Mouse (Mus musculus) embryonic facial prominence, embryonic 10.5 days (tissue): ENCODE results near the gene Golph3l. TPM values are rescaled to one million over a fixed set of nuclear protein-coding genes. Genes with fewer than 3 reads are reported as not detected.
A peak's percentile ranks its signal among the peaks of the same experiment; 100 is the strongest.
"Not testable (repeated sequence)": the region's sequence is repeated elsewhere in the genome, so short reads cannot be mapped to it uniquely, and the experiment has no call there.

ENCODE experiments used
- DNase-seq: peaks from one replicate; pipeline ENCODE4 v3.0.0-alpha.2; 2017; ENCODE audit warnings: low spot score
- H3K27ac ChIP-seq: fragments of 300-500 bp; sonication (generic); replicated peaks from 2 replicates; pipeline ENCODE4 v1.5.1; 2016; ENCODE audit warnings: mild to moderate bottlenecking
- H3K27me3 ChIP-seq: fragments of 300-500 bp; sonication (generic); replicated peaks from 2 replicates; pipeline ENCODE4 v1.6.1; 2016; ENCODE audit warnings: low read depth, mild to moderate bottlenecking; ENCODE audit not compliant: poor library complexity, severe bottlenecking
- H3K36me3 ChIP-seq: fragments of 300-500 bp; sonication (generic); replicated peaks from 2 replicates; pipeline ENCODE4 v1.6.1; 2016; ENCODE audit warnings: mild to moderate bottlenecking, moderate library complexity
- H3K4me1 ChIP-seq: fragments of 300-500 bp; sonication (generic); 2 replicates; pipeline ENCODE4 v1.6.1; 2016
- H3K4me3 ChIP-seq: fragments of 300-500 bp; sonication (generic); 2 replicates; pipeline ENCODE4 v1.5.1; 2016; ENCODE audit warnings: mild to moderate bottlenecking, moderate library complexity
- H3K9me3 ChIP-seq: fragments of 300-500 bp; sonication (generic); 2 replicates; pipeline ENCODE4 v1.6.1; 2016; ENCODE audit warnings: mild to moderate bottlenecking
- WGBS: fragments of 180-500 bp; shearing (Covaris S2); methylation state at CpG from one replicate; pipeline ENCODE4 v1.1.7; 2016; 5-methylcytosine and 5-hydroxymethylcytosine counted together
- polyA plus RNA-seq: library from polyadenylated mRNA; unstranded; fragments of >200 nt; fragmentation: Nextera tagmentation; extraction: Ambion mirVana; gene quantifications from 2 replicates; pipeline ENCODE4 v1.2.1, GENCODE M21; 2016

The Golph3l gene
- polyA plus RNA-seq, 1 experiment from 2014 or later = 29.7 TPM

DNA sequence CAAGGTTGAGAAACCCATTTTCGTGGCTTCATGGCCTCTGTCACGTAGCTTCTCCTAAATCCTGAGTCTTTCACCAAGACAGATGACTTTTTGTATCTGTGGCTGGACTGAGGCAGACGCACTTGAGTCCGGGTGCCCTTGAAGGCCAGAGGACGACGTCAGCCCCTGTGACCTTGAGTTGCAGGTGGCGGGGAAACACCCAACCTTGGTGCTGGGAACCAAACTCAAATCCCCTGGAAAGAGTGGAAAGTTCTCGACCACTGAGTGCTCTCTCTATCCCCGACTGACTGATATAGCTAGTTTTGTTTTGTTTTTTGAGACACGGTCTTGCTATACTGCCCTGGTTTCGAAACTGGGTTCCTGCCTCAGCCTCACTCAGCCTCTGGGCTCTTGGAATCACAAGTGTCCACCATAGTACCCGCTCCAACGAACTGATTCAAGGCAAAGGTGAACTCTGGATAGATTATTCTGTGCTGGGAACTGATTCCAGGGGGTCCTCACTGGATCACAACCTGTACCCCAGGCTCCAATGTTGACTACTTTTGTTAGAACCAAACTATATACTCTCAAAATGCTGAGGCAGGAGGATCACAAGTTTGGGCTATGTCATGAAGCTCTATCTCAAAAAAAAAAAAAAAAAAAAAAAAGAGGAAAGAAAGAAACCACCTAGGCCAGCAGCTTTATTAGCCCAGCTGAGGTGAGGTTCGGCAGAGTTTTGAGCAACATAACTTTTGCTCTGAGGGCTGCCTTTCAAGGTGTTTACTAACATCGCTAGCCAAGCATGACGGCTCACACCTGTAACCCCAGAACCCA is 62.9 kb downstream of the Golph3l start:
- no peaks in the 10 kb centered on the region for H3K27me3 ChIP-seq

GRCm38 (mm10) chr3:95652204-95652811 is 63.6 kb downstream of the Golph3l start:
- Histone ChIP-seq H3K36me3 (no peaks in the 10 kb centered on the region), H3K4me1 (peaks cover 20% of the 10 kb centered on the region), H3K27ac (peak overlapping the region; percentile 51), H3K27me3 (no peaks in the 10 kb centered on the region), H3K4me3 (no peak overlapping the region), H3K9me3 (no peaks in the 10 kb centered on the region)
- DNase-seq = no peak
- 48% methylated on average over 7 of the region's 7 CpGs for WGBS

More for the DNA sequence above, 62.9 kb downstream of the Golph3l start:
- Histone ChIP-seq H3K4me3 (no peak overlapping the region), H3K27ac (no peak overlapping the region; the same call in 1 of the 2 replicates), H3K9me3 (no peaks in the 10 kb centered on the region), H3K4me1 (peaks cover 20% of the 10 kb centered on the region), H3K36me3 (no peaks in the 10 kb centered on the region)
- no peak for DNase-seq
- WGBS = 89% methylated on average over 16 of the region's 16 CpGs

GRCm38 (mm10) chr3:95652871-95653270 is 64.1 kb downstream of the Golph3l start:
- H3K27me3 ChIP-seq = no peaks in the 10 kb centered on the region
- H3K4me1 ChIP-seq = peaks cover 24% of the 10 kb centered on the region
- no peak for DNase-seq
- H3K9me3 ChIP-seq = no peaks in the 10 kb centered on the region
- H3K36me3 ChIP-seq = no peaks in the 10 kb centered on the region
- H3K4me3 ChIP-seq = no peak overlapping the region; the same call in 1 of the 2 replicates
- 9% methylated on average over 6 of the region's 6 CpGs for WGBS
- peak overlapping the region; percentile 51 for H3K27ac ChIP-seq

- DNase-seq = peak; percentile 32
- Histone ChIP-seq H3K27ac (peak overlapping the region; percentile 26), H3K36me3 (no peaks in the 10 kb centered on the region), H3K27me3 (no peaks in the 10 kb centered on the region), H3K4me1 (peaks cover 24% of the 10 kb centered on the region), H3K9me3 (no peaks in the 10 kb centered on the region), H3K4me3 (no peak overlapping the region)
- WGBS = 15% methylated on average over 11 of the region's 11 CpGs
Measured at GRCm38 (mm10) chr3:95653473-95654034, 64.8 kb downstream of the Golph3l start.

GRCm38 (mm10) chr3:95654371-95654770 is 65.6 kb downstream of the Golph3l start:
- WGBS = 91% methylated on average over 3 of the region's 3 CpGs
- not testable (repeated sequence) for H3K4me3 ChIP-seq, DNase-seq, H3K9me3 ChIP-seq, H3K36me3 ChIP-seq, H3K27me3 ChIP-seq, H3K27ac ChIP-seq
- peaks cover 24% of the 10 kb centered on the region for H3K4me1 ChIP-seq

DNA sequence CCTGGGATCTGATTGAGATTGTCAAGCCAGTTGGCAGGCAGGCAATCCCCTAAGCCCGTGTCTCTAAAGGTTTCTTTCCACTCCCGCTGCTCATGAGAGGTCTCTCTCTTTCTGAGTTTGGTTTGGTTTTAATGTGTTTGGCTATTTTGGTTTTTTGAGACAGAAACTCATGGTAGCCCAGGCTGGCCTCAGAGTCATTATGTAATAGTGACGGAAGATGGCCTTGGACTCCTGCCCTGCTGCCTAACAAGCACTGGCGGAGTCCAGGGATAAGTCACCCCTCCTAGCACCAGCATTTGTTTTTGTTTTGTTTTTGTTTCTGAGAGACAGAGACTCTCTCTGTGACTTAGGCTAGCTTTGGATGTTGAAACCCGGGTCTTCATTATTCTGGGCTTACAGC is 66.7 kb downstream of the Golph3l start:
- Histone ChIP-seq H3K9me3 (no peaks in the 10 kb centered on the region), H3K36me3 (peaks cover 5% of the 10 kb centered on the region), H3K4me1 (peaks cover 29% of the 10 kb centered on the region), H3K27me3 (no peaks in the 10 kb centered on the region), H3K27ac (no peak overlapping the region), H3K4me3 (no peak overlapping the region)
- 90% methylated on average over 5 of the region's 5 CpGs for WGBS
- no peak for DNase-seq

DNA sequence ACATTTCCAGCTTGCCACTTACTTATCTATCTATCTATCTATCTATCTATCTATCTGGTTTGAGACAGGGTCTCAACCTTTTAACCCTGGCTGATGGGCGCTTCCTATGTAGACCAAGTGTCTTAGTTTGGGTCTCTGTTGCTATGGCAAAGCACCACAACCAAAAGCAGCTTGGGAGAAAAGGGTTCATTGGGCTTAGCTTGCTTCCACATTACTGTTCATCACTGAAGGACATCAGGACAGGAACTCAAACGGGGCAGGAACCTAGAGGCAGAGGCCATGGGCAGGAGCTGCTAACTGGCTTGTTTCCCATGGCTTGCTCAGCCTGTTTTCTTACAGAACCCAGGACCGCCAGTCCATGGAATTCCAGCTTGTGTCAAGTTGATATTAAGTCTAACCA is 68.4 kb downstream of the Golph3l start:
- 89% methylated on average over 3 of the region's 3 CpGs for WGBS

GRCm38 (mm10) chr3:95657711-95658110 is 69.0 kb downstream of the Golph3l start:
- peaks cover 27% of the 10 kb centered on the region for H3K36me3 ChIP-seq
- peak overlapping the region; percentile 99 for H3K27ac ChIP-seq
- H3K4me3 ChIP-seq = peak overlapping the region; percentile 81
- H3K27me3 ChIP-seq = no peaks in the 10 kb centered on the region
- H3K4me1 ChIP-seq = peaks cover 45% of the 10 kb centered on the region
- DNase-seq = no peak
- H3K9me3 ChIP-seq = no peaks in the 10 kb centered on the region
- WGBS = 83% methylated on average over 3 of the region's 3 CpGs

More for the DNA sequence above, 68.4 kb downstream of the Golph3l start:
- no peak for DNase-seq
- peak overlapping the region; percentile 81; the same call in 1 of the 2 replicates for H3K4me3 ChIP-seq
- H3K4me1 ChIP-seq = peaks cover 45% of the 10 kb centered on the region
- H3K9me3 ChIP-seq = no peaks in the 10 kb centered on the region
- H3K27me3 ChIP-seq = no peaks in the 10 kb centered on the region
- no peak overlapping the region for H3K27ac ChIP-seq
- H3K36me3 ChIP-seq = peaks cover 21% of the 10 kb centered on the region

GRCm38 (mm10) chr3:95658236-95658867 is 69.6 kb downstream of the Golph3l start, which contains the start of gene Mcl1:
Gene Mcl1 (plus strand): TSS chr3:95658788.
- Histone ChIP-seq H3K27ac (peak within 1 kb of the TSS; percentile 99), H3K4me1 (peaks cover 42% of the 10 kb centered on the region), H3K27me3 (no peaks in the 10 kb centered on the region), H3K4me3 (peak within 1 kb of the TSS; percentile 81), H3K9me3 (no peaks in the 10 kb centered on the region), H3K36me3 (peaks cover 34% of the 10 kb centered on the region)
- DNase-seq = peak; percentile 97
- under 1% methylated on average over 43 of the region's 43 CpGs for WGBS

DNA sequence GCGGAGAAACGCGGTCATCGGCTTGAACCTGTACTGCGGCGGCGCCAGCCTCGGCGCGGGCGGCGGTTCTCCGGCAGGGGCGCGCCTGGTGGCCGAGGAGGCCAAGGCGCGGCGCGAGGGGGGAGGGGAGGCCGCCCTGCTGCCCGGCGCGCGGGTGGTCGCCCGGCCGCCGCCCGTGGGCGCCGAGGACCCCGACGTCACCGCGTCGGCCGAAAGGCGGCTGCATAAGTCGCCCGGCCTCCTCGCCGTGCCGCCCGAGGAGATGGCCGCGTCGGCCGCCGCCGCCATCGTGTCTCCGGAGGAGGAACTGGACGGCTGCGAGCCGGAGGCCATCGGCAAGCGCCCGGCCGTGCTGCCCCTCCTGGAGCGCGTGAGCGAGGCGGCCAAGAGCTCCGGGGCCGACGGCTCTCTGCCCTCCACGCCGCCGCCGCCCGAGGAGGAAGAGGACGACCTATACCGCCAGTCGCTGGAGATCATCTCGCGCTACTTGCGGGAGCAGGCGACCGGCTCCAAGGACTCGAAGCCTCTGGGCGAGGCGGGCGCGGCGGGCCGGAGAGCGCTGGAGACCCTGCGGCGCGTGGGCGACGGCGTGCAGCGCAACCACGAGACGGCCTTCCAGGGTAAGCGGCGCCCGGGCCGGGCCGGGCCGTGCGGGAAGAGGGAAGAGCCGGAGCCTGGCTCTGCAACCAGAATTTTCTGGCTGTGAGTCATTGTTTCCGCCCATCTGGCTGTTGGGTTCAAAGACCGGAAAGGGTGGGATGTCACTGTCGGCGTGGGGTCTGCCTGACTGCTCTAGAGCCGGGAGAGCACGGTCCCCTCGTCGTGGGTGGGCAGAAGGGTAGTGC is 70.4 kb downstream of the Golph3l start:
- no peaks in the 10 kb centered on the region for H3K9me3 ChIP-seq
- peak; percentile 87 for DNase-seq
- H3K27me3 ChIP-seq = no peaks in the 10 kb centered on the region
- peaks cover 42% of the 10 kb centered on the region for H3K4me1 ChIP-seq
- H3K36me3 ChIP-seq = peaks cover 41% of the 10 kb centered on the region
- peak overlapping the region; percentile 81 for H3K4me3 ChIP-seq
- WGBS = under 1% methylated on average over 113 of the region's 113 CpGs
- peak overlapping the region; percentile 99 for H3K27ac ChIP-seq

- Histone ChIP-seq H3K9me3 (no peaks in the 10 kb centered on the region), H3K36me3 (peaks cover 50% of the 10 kb centered on the region), H3K27me3 (no peaks in the 10 kb centered on the region), H3K4me3 (peak overlapping the region; percentile 81), H3K27ac (peak overlapping the region; percentile 99), H3K4me1 (peaks cover 51% of the 10 kb centered on the region)
- no peak for DNase-seq
- WGBS = 6% methylated on average over 8 of the region's 8 CpGs
Measured at GRCm38 (mm10) chr3:95659948-95660347, 71.2 kb downstream of the Golph3l start.
